Mouse (Mus musculus) liver, embryonic 13.5 days (tissue): ENCODE data around the gene Stard7. TPM values are rescaled to one million over a fixed set of nuclear protein-coding genes. Genes with fewer than 3 reads are reported as not detected.

Experiments
- ATAC-seq: fragments of 200-750 bp; cut with Nextera tagmentation; 2 replicates; pipeline ENCODE4 v1.8.0; 2017; ENCODE audit warnings: low read depth, mild to moderate bottlenecking, moderate number of reproducible peaks, moderate library complexity
- DNase-seq: peaks from one replicate; pipeline ENCODE4 v3.0.0; 2022
- H3K27ac ChIP-seq: fragments of 300-500 bp; sonication (generic); 2 replicates; pipeline ENCODE4 v1.5.1; 2015; ENCODE audit warnings: moderate library complexity, mild to moderate bottlenecking, inconsistent platforms
- H3K27me3 ChIP-seq: fragments of 300-500 bp; sonication (generic); 2 replicates; pipeline ENCODE4 v1.6.1; 2015; ENCODE audit warnings: mild to moderate bottlenecking, inconsistent platforms
- H3K36me3 ChIP-seq: fragments of 300-500 bp; sonication (generic); 2 replicates; pipeline ENCODE4 v1.6.1; 2015; ENCODE audit warnings: mild to moderate bottlenecking, inconsistent platforms
- H3K4me1 ChIP-seq: fragments of 300-500 bp; sonication (generic); replicated peaks from 2 replicates; pipeline ENCODE4 v1.6.1; 2015; ENCODE audit warnings: inconsistent platforms
- H3K4me2 ChIP-seq: fragments of 300-500 bp; sonication (generic); 2 replicates; pipeline ENCODE4 v1.6.1; 2015; ENCODE audit warnings: inconsistent platforms, mild to moderate bottlenecking, moderate library complexity
- H3K4me3 ChIP-seq: fragments of 300-500 bp; sonication (generic); replicated peaks from 2 replicates; pipeline ENCODE4 v1.5.1; 2015; ENCODE audit warnings: mild to moderate bottlenecking, inconsistent platforms
- H3K9ac ChIP-seq: fragments of 300-500 bp; sonication (generic); 2 replicates; pipeline ENCODE4 v1.6.1; 2015; ENCODE audit warnings: mild to moderate bottlenecking, inconsistent platforms
- H3K9me3 ChIP-seq: fragments of 300-500 bp; sonication (generic); replicated peaks from 2 replicates; pipeline ENCODE4 v1.6.1; 2016; ENCODE audit warnings: inconsistent platforms
- WGBS: fragments of 180-500 bp; shearing (Covaris S2); methylation state at CpG from one replicate; pipeline ENCODE4 v1.1.7; 2015; ENCODE audit not compliant: insufficient replicate concordance; 5-methylcytosine and 5-hydroxymethylcytosine counted together
- polyA plus RNA-seq: library from polyadenylated mRNA; unstranded; fragments of >200 nt; fragmentation: Nextera tagmentation; extraction: Ambion mirVana; gene quantifications from 2 replicates; pipeline ENCODE4 v1.2.1, GENCODE M21; 2015

The Stard7 gene
- polyA plus RNA-seq, 1 experiment from 2014 or later = 48.6 TPM

GRCm38 (mm10) chr2:127324456-127324855, 54.4 kb downstream of the Stard7 start:
- H3K27me3 ChIP-seq = no peaks in the 10 kb centered on the region
- no peak overlapping the region for H3K9ac ChIP-seq
- no peaks in the 10 kb centered on the region for H3K36me3 ChIP-seq
- H3K4me1 ChIP-seq = peaks cover 23% of the 10 kb centered on the region
- ATAC-seq = no peak
- DNase-seq = no peak
- H3K4me3 ChIP-seq = no peak overlapping the region
- H3K9me3 ChIP-seq = no peaks in the 10 kb centered on the region
- WGBS = 43% methylated on average over 7 of the region's 7 CpGs
- no peak overlapping the region for H3K27ac ChIP-seq
- H3K4me2 ChIP-seq = no peak overlapping the region

- ATAC-seq = peak; percentile 65
- no peaks in the 10 kb centered on the region for H3K36me3 ChIP-seq
- peak overlapping the region; percentile 22; the same call in 1 of the 2 replicates for H3K9ac ChIP-seq
- peaks cover 6% of the 10 kb centered on the region; the same call in 1 of the 2 replicates for H3K27me3 ChIP-seq
- H3K4me1 ChIP-seq = peaks cover 36% of the 10 kb centered on the region
- no peak overlapping the region for H3K4me3 ChIP-seq
- no peak overlapping the region for H3K4me2 ChIP-seq
- H3K27ac ChIP-seq = peak overlapping the region; percentile 13; the same call in 1 of the 2 replicates
- 32% methylated on average over 12 of the region's 12 CpGs for WGBS
- peak; percentile 27 for DNase-seq
- no peaks in the 10 kb centered on the region for H3K9me3 ChIP-seq
Measured at GRCm38 (mm10) chr2:127328090-127328851, 58.3 kb downstream of the Stard7 start.

- ATAC-seq = no peak
- Histone ChIP-seq H3K4me2 (no peak overlapping the region), H3K27ac (no peak overlapping the region), H3K36me3 (no peaks in the 10 kb centered on the region), H3K9me3 (no peaks in the 10 kb centered on the region), H3K27me3 (peaks cover 43% of the 10 kb centered on the region), H3K4me1 (peaks cover 72% of the 10 kb centered on the region), H3K9ac (no peak overlapping the region), H3K4me3 (no peak overlapping the region)
- no peak for DNase-seq
- WGBS = 53% methylated on average over 14 of the region's 14 CpGs
Measured at GRCm38 (mm10) chr2:127332807-127333570, 63.0 kb downstream of the Stard7 start.

GRCm38 (mm10) chr2:127333945-127334603, 64.1 kb downstream of the Stard7 start:
- no peaks in the 10 kb centered on the region for H3K36me3 ChIP-seq
- ATAC-seq (no peak), DNase-seq (no peak)
- no peak overlapping the region for H3K4me2 ChIP-seq
- no peak overlapping the region for H3K27ac ChIP-seq
- H3K4me1 ChIP-seq = peaks cover 66% of the 10 kb centered on the region
- H3K9ac ChIP-seq = no peak overlapping the region
- peaks cover 43% of the 10 kb centered on the region for H3K27me3 ChIP-seq
- no peak overlapping the region for H3K4me3 ChIP-seq
- H3K9me3 ChIP-seq = no peaks in the 10 kb centered on the region
- WGBS = 41% methylated on average over 5 of the region's 5 CpGs

DNA sequence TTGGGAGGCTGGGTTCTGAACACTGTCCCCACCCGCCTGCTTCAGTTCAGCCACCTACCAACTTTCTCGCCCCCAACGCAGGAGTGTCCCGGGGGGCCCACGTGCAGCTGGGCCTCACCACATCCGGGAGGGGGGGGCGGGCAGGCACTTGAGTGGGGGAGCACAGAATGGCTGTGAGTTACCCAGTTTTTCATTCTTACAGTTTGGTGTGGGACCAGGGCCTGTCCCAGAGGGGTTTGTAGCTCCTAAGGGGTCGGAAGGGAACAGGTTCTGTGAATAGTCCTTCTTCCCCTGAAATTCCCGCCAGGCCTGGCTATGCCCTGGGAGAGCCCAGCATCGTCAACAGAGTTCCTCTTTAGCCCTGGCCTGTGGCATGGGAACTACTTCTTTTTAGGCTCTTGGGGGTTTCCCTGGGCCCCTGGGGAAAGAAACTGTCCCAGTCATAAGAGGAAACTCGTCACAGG, 65.1 kb downstream of the Stard7 start:
- H3K36me3 ChIP-seq = no peaks in the 10 kb centered on the region
- no peak overlapping the region for H3K4me3 ChIP-seq
- peaks cover 43% of the 10 kb centered on the region for H3K27me3 ChIP-seq
- H3K4me2 ChIP-seq = no peak overlapping the region; the same call in 1 of the 2 replicates
- 17% methylated on average over 11 of the region's 11 CpGs for WGBS
- DNase-seq (no peak), ATAC-seq (no peak)
- no peaks in the 10 kb centered on the region for H3K9me3 ChIP-seq
- H3K27ac ChIP-seq = no peak overlapping the region
- H3K4me1 ChIP-seq = peaks cover 57% of the 10 kb centered on the region
- H3K9ac ChIP-seq = no peak overlapping the region

GRCm38 (mm10) chr2:127335767-127336496, 65.9 kb downstream of the Stard7 start, which contains the start of gene Dusp2:
TSS of gene Dusp2 (plus strand) at chr2:127336159.
- peak within 1 kb of the TSS; percentile 36; the same call in 1 of the 2 replicates for H3K27ac ChIP-seq
- WGBS = under 1% methylated on average over 70 of the region's 76 CpGs
- H3K4me3 ChIP-seq = peak within 1 kb of the TSS; percentile 64
- DNase-seq = peak; percentile 59
- peak; percentile 76 for ATAC-seq
- H3K36me3 ChIP-seq = no peaks in the 10 kb centered on the region
- peak within 1 kb of the TSS; percentile 70 for H3K9ac ChIP-seq
- H3K4me2 ChIP-seq = peak within 1 kb of the TSS; percentile 81
- no peaks in the 10 kb centered on the region for H3K9me3 ChIP-seq
- peaks cover 57% of the 10 kb centered on the region for H3K4me1 ChIP-seq
- peaks cover 43% of the 10 kb centered on the region for H3K27me3 ChIP-seq

DNA sequence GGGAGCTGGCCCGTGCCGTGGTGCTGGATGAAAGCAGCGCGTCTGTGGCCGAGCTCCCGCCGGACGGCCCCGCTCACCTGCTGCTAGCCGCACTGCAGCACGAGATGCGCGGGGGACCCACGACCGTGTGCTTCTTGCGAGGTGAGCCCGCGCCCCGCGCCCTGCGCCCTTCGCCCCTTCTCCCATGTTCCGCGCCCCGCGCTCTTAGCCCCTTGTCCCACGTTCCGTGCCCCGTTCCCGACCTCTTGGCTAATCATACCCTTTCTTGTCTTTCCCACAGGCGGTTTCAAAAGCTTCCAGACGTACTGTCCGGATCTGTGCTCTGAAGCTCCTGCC, 66.4 kb downstream of the Stard7 start:
- WGBS = 1% methylated on average over 33 of the region's 33 CpGs
- Histone ChIP-seq H3K9ac (peak overlapping the region; percentile 70), H3K27me3 (peaks cover 43% of the 10 kb centered on the region), H3K36me3 (no peaks in the 10 kb centered on the region), H3K4me1 (peaks cover 57% of the 10 kb centered on the region), H3K27ac (peak overlapping the region; percentile 36; the same call in 1 of the 2 replicates), H3K4me3 (peak overlapping the region; percentile 64), H3K9me3 (no peaks in the 10 kb centered on the region), H3K4me2 (peak overlapping the region; percentile 81)
- DNase-seq (no peak), ATAC-seq (no peak)

- WGBS = 14% methylated on average over 5 of the region's 5 CpGs
- Histone ChIP-seq H3K27me3 (peaks cover 43% of the 10 kb centered on the region), H3K9me3 (no peaks in the 10 kb centered on the region), H3K4me3 (peak overlapping the region; percentile 64), H3K4me1 (peaks cover 57% of the 10 kb centered on the region), H3K4me2 (peak overlapping the region; percentile 81), H3K27ac (0 out of 2 replicates have a peak overlapping the region, but pooled peaks have one; percentile 2), H3K36me3 (no peaks in the 10 kb centered on the region), H3K9ac (peak overlapping the region; percentile 70)
- DNase-seq (no peak), ATAC-seq (no peak)
Measured at GRCm38 (mm10) chr2:127336885-127337284, 66.9 kb downstream of the Stard7 start.

DNA sequence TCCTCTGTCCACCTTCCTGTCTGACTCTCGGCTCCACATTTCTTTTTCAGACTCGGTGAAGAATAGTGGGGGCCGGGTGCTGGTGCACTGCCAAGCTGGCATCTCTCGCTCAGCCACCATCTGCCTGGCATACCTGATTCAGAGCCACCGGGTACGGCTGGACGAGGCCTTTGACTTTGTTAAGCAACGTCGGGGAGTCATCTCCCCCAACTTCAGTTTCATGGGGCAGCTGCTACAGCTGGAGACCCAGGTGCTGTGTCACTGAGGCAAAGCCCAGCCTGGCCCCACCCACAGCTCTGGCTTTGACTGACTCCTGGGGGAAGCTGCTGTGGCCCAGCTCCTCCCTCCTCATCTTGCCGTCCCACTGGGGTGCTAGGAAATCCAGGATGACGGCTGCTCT, 67.5 kb downstream of the Stard7 start:
- H3K4me2 ChIP-seq = peak overlapping the region; percentile 81
- H3K36me3 ChIP-seq = no peaks in the 10 kb centered on the region
- H3K9ac ChIP-seq = peak overlapping the region; percentile 70; the same call in 1 of the 2 replicates
- H3K27me3 ChIP-seq = peaks cover 43% of the 10 kb centered on the region
- ATAC-seq (peak; percentile 20; the same call in 1 of the 2 replicates), DNase-seq (no peak)
- H3K9me3 ChIP-seq = no peaks in the 10 kb centered on the region
- peaks cover 57% of the 10 kb centered on the region for H3K4me1 ChIP-seq
- H3K4me3 ChIP-seq = peak overlapping the region; percentile 64
- 17% methylated on average over 11 of the region's 11 CpGs for WGBS
- peak overlapping the region; percentile 2; the same call in 1 of the 2 replicates for H3K27ac ChIP-seq

- no peak for DNase-seq
- 47% methylated on average over 7 of the region's 7 CpGs for WGBS
- H3K27me3 ChIP-seq = peaks cover 40% of the 10 kb centered on the region
- ATAC-seq = no peak
- H3K4me3 ChIP-seq = peak overlapping the region; percentile 64
- no peaks in the 10 kb centered on the region for H3K9me3 ChIP-seq
- no peak overlapping the region for H3K27ac ChIP-seq
- no peaks in the 10 kb centered on the region for H3K36me3 ChIP-seq
- peaks cover 52% of the 10 kb centered on the region for H3K4me1 ChIP-seq
- no peak overlapping the region for H3K9ac ChIP-seq
- H3K4me2 ChIP-seq = peak overlapping the region; percentile 81
Measured at GRCm38 (mm10) chr2:127338012-127338411, 68.0 kb downstream of the Stard7 start.
